Mouse (Mus musculus) embryo, embryonic 11 days (tissue): ENCODE results near the gene 2510039O18Rik.

Source experiments
- DNase-seq: peaks from one replicate; pipeline ENCODE4 v3.0.0-alpha.2; 2015

2510039O18Rik gene

GRCm38 (mm10) chr4:147993571-147994095 is 52.9 kb downstream of the 2510039O18Rik start:
- no peak for DNase-seq

DNA sequence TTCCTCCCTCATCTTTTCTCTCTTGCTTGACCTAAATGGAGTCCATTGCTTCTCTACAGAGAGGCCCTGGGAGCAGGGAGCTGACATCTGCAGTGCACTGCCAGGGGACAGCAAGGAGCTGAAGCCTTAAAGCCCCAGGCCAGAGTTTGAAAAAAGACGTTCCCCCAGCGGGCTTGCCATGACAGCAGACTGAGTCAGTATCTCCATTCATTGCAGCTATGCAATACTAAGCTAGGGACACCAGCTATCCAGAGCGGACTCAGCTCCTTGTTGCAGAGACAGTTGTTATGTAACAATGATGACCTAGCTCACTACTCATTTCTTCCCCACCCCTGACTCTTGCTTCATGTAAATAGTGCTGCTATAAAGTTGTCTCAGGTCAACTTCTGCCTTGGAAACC is 54.6 kb downstream of the 2510039O18Rik start:
- no peak for DNase-seq
